8 mouse cellular contexts compared by ENCODE assay signal in genomic region chr13:83724995-83725394, GRCm38 (mm10).
DNase-seq lines count a peak whose midpoint lies in the region; ATAC-seq and TF ChIP-seq lines count a peak whose summit lies in the region.

No protein-coding gene starts in this region.

- peak; percentile 71 for TF ChIP-seq CTCF in bone marrow, adult 2 months (IDR thresholded peaks at IDR 0.05; ENCODE audit: control insufficient read depth, insufficient read depth, low read length)
- peak; percentile 86 for TF ChIP-seq CTCF in intestine, postnatal 0 days (IDR thresholded peaks at IDR 0.05; ENCODE audit: low read depth)

- ATAC-seq in lung, embryonic 16.5 days (ENCODE audit: low read depth), result peak; percentile 49; the same call in 1 of the 2 replicates
- 0 out of 2 replicates have a peak, but pooled peaks have one; percentile 64 for ATAC-seq in embryonic facial prominence, embryonic 13.5 days (ENCODE audit: insufficient number of reproducible peaks, insufficient read depth, low FRiP score, low TSS enrichment, low read depth)
- peak; percentile 54; the same call in 1 of the 2 replicates for ATAC-seq in intestine, postnatal 0 days

- under 1% methylated on average over 11 of the region's 11 CpGs for WGBS in lung, embryonic 16.5 days
- 4% methylated on average over 11 of the region's 11 CpGs for WGBS in bone marrow, adult 2 months
- WGBS in embryonic facial prominence, embryonic 13.5 days, result 2% methylated on average over 11 of the region's 11 CpGs
- WGBS in intestine, postnatal 0 days, result 0% methylated on average over 11 of the region's 11 CpGs

- DNase-seq in lung, postnatal 10 days, result no peak
- DNase-seq in lung, postnatal 36 days, result peak; percentile 31
- peak; percentile 79 to 87 for DNase-seq in right cerebral cortex, adult 2 months (ENCODE audit: low spot score in 2 of 2)
- DNase-seq in urinary bladder, postnatal 14 days (ENCODE audit: low spot score), result no peak

- H3K4me1 ChIP-seq in lung, embryonic 16.5 days (replicated peaks; ENCODE audit: control insufficient read depth, insufficient read depth, low read length), result peaks cover 4% of the 10 kb centered on the region; the same call in 1 of the 2 replicates
- H3K4me1 ChIP-seq in bone marrow, adult 2 months (ENCODE audit: control insufficient read depth, insufficient read depth, low read length), result no peaks in the 10 kb centered on the region
- peaks cover 12% of the 10 kb centered on the region for H3K4me1 ChIP-seq in embryonic facial prominence, embryonic 13.5 days
- no peaks in the 10 kb centered on the region for H3K4me1 ChIP-seq in intestine, postnatal 0 days (replicated peaks; ENCODE audit: control insufficient read depth, insufficient read depth, low read length)

- H3K4me2 ChIP-seq in lung, embryonic 16.5 days (ENCODE audit: low read depth, low read length), result no peak overlapping the region
- no peak overlapping the region for H3K4me2 ChIP-seq in embryonic facial prominence, embryonic 13.5 days
- no peak overlapping the region for H3K4me2 ChIP-seq in intestine, postnatal 0 days (replicated peaks; ENCODE audit: low read depth)

- H3K36me3 ChIP-seq in lung, embryonic 16.5 days (ENCODE audit: control insufficient read depth, insufficient read depth, low read length), result no peaks in the 10 kb centered on the region
- H3K36me3 ChIP-seq in embryonic facial prominence, embryonic 13.5 days, result no peaks in the 10 kb centered on the region
- H3K36me3 ChIP-seq in intestine, postnatal 0 days (ENCODE audit: control insufficient read depth, insufficient read depth), result no peaks in the 10 kb centered on the region

- H3K9ac ChIP-seq in lung, embryonic 16.5 days (ENCODE audit: low read length), result no peak overlapping the region
- H3K9ac ChIP-seq in embryonic facial prominence, embryonic 13.5 days, result no peak overlapping the region
- H3K9ac ChIP-seq in intestine, postnatal 0 days (ENCODE audit: low read depth, low read length), result no peak overlapping the region

- H3K9me3 ChIP-seq in lung, embryonic 16.5 days (ENCODE audit: control insufficient read depth, low read length), result no peaks in the 10 kb centered on the region
- H3K9me3 ChIP-seq in embryonic facial prominence, embryonic 13.5 days, result no peaks in the 10 kb centered on the region
- no peaks in the 10 kb centered on the region for H3K9me3 ChIP-seq in intestine, postnatal 0 days (ENCODE audit: control insufficient read depth)

- no peak for TF ChIP-seq POLR2A in bone marrow, adult 2 months (IDR thresholded peaks at IDR 0.05; ENCODE audit: borderline replicate concordance, control insufficient read depth, low read depth, low read length)

- H3K27ac ChIP-seq in lung, embryonic 16.5 days (ENCODE audit: low read length), result no peak overlapping the region
- H3K27ac ChIP-seq in bone marrow, adult 2 months (ENCODE audit: control insufficient read depth, insufficient read depth, low read depth, low read length, poor library complexity), result no peak overlapping the region
- no peak overlapping the region for H3K27ac ChIP-seq in embryonic facial prominence, embryonic 13.5 days
- no peak overlapping the region for H3K27ac ChIP-seq in intestine, postnatal 0 days (ENCODE audit: low read depth, low read length)

- peaks cover 86% of the 10 kb centered on the region for H3K27me3 ChIP-seq in lung, embryonic 16.5 days (ENCODE audit: control insufficient read depth, insufficient read depth, low read depth, low read length)
- H3K27me3 ChIP-seq in embryonic facial prominence, embryonic 13.5 days, result peaks cover 94% of the 10 kb centered on the region
- H3K27me3 ChIP-seq in intestine, postnatal 0 days (replicated peaks; ENCODE audit: control insufficient read depth, insufficient read depth, low read length), result peaks cover 97% of the 10 kb centered on the region

- no peak overlapping the region for H3K4me3 ChIP-seq in lung, embryonic 16.5 days (ENCODE audit: low read length)
- H3K4me3 ChIP-seq in bone marrow, adult 2 months (replicated peaks; ENCODE audit: control insufficient read depth, low read depth, low read length), result no peak overlapping the region
- H3K4me3 ChIP-seq in embryonic facial prominence, embryonic 13.5 days, result no peak overlapping the region
- H3K4me3 ChIP-seq in intestine, postnatal 0 days (ENCODE audit: low read depth, low read length), result 0 out of 2 replicates have a peak overlapping the region, but pooled peaks have one; percentile 7

Comparison
In these comparisons a context has a peak if more than half of its experiments do, and no peak if none do; other contexts are left out.
1. DNase-seq: peak in lung, postnatal 36 days (single experiment) and right cerebral cortex, adult 2 months (2 of 2); none in lung, postnatal 10 days (single experiment) and urinary bladder, postnatal 14 days (single experiment).
2. Peak in every context shown above with its lines, with median percentiles within 50 percentile points of each other: ATAC-seq.